Mouse (Mus musculus) limb, embryonic 12.5 days (tissue): ENCODE results near the gene Gm428. TPM values are rescaled to one million over a fixed set of nuclear protein-coding genes. Genes with fewer than 3 reads are reported as not detected.
"Not testable (repeated sequence)": the region's sequence is repeated elsewhere in the genome, so short reads cannot be mapped to it uniquely, and the experiment has no call there.

ENCODE experiments used
- ATAC-seq: fragments of 200-750 bp; cut with Nextera tagmentation; 2 replicates; pipeline ENCODE4 v1.8.0; 2017; ENCODE audit warnings: low read depth, moderate TSS enrichment; ENCODE audit not compliant: insufficient number of reproducible peaks, insufficient read depth, low FRiP score, low TSS enrichment
- H3K27ac ChIP-seq: fragments of 300-500 bp; sonication (generic); 2 replicates; pipeline ENCODE4 v1.5.1; 2016; ENCODE audit warnings: mild to moderate bottlenecking, moderate library complexity
- H3K27me3 ChIP-seq: fragments of 300-500 bp; sonication (generic); 2 replicates; pipeline ENCODE4 v1.6.1; 2016; ENCODE audit warnings: mild to moderate bottlenecking, moderate library complexity
- H3K36me3 ChIP-seq: fragments of 300-500 bp; sonication (generic); 2 replicates; pipeline ENCODE4 v1.6.1; 2016; ENCODE audit warnings: mild to moderate bottlenecking, moderate library complexity
- H3K4me1 ChIP-seq: fragments of 300-500 bp; sonication (generic); replicated peaks from 2 replicates; pipeline ENCODE4 v1.6.1; 2016
- H3K4me2 ChIP-seq: fragments of 300-500 bp; sonication (generic); 2 replicates; pipeline ENCODE4 v1.6.1; 2016; ENCODE audit warnings: mild to moderate bottlenecking, moderate library complexity
- H3K4me3 ChIP-seq: fragments of 300-500 bp; sonication (generic); replicated peaks from 2 replicates; pipeline ENCODE4 v1.5.1; 2016; ENCODE audit warnings: mild to moderate bottlenecking
- H3K9ac ChIP-seq: fragments of 300-500 bp; sonication (generic); replicated peaks from 2 replicates; pipeline ENCODE4 v1.6.1; 2016; ENCODE audit warnings: mild to moderate bottlenecking, moderate library complexity
- H3K9me3 ChIP-seq: fragments of 300-500 bp; sonication (generic); 2 replicates; pipeline ENCODE4 v1.6.1; 2016; ENCODE audit warnings: mild to moderate bottlenecking, moderate library complexity
- WGBS: fragments of 180-500 bp; shearing (Covaris S2); methylation state at CpG from one replicate; pipeline ENCODE4 v1.1.7; 2016; 5-methylcytosine and 5-hydroxymethylcytosine counted together
- polyA plus RNA-seq: library from polyadenylated mRNA; unstranded; fragments of >200 nt; fragmentation: Nextera tagmentation; extraction: Ambion mirVana; gene quantifications from 2 replicates; pipeline ENCODE4 v1.2.1, GENCODE M21; 2016

Gm428 gene
- not detected in 2 replicates for polyA plus RNA-seq

- not testable (repeated sequence) for H3K4me3 ChIP-seq, H3K9me3 ChIP-seq, ATAC-seq, H3K27ac ChIP-seq, H3K4me1 ChIP-seq, H3K4me2 ChIP-seq, H3K27me3 ChIP-seq, H3K36me3 ChIP-seq, H3K9ac ChIP-seq
- WGBS, result 94% methylated on average over 2 of the region's 4 CpGs
Observed at GRCm38 (mm10) chr4:73683216-73683615, at the start of gene Gm428. Gene Gm428, plus strand, starts transcription at chr4:73683516.

GRCm38 (mm10) chr4:73637821-73638220 lies 45.5 kb upstream of the Gm428 start, which contains the start of gene Gm11236:
Gene Gm11236, plus strand, starts transcription at chr4:73638121.
- not testable (repeated sequence) for H3K27me3 ChIP-seq, H3K4me1 ChIP-seq, ATAC-seq, H3K27ac ChIP-seq, H3K4me3 ChIP-seq, H3K4me2 ChIP-seq, H3K9ac ChIP-seq, H3K36me3 ChIP-seq, H3K9me3 ChIP-seq
- WGBS, result no CpG with 5 or more reads among the region's 4 CpGs

DNA sequence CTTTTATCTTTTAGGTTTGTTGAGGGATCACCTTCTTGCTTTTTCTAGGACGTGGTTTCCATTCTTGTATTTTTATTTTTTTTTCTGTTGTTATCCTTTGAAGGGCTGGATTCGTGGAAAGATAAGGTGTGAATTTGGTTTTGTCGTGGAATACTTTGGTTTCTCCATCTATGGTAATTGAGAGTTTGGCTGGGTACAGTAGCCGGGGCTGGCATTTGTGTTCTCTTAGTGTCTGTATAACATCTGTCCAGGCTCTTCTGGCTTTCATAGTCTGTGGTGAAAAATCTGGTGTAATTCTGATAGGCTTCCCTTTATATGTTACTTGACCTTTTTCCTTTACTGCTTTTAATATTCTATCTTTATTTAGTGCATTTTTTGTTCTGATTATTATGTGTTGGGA lies 21.5 kb upstream of the Gm428 start:
- ATAC-seq, H3K4me2 ChIP-seq, H3K4me3 ChIP-seq, H3K4me1 ChIP-seq, H3K9me3 ChIP-seq, H3K36me3 ChIP-seq, H3K27ac ChIP-seq, H3K9ac ChIP-seq, H3K27me3 ChIP-seq: not testable (repeated sequence)
- 83% methylated on average over 4 of the region's 4 CpGs for WGBS

DNA sequence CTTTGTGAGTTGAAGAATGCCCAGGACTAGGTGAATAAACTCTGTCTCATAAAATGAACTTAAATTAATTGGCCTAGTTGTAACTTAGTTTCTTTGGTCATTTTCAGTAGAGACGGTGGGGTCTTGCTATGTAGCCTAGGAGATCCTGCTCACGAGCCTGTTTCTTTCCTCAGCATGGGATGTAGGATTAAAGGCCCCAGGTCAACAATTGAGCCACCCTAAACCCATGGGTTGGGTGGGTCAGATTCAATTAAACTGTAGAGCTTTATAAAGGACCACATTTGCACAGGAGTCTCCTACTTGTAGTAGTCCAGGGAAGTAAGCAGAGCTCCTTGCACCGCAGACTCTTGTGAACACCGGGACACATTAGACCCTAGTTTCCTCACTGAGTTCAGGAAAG lies 15.3 kb upstream of the Gm428 start, which contains the start of gene Gm11239:
TSS of gene Gm11239 (plus strand) at position 301 of the 400 bp plus-strand sequence.
- not testable (repeated sequence) for H3K36me3 ChIP-seq, H3K9ac ChIP-seq, H3K27me3 ChIP-seq, ATAC-seq, H3K27ac ChIP-seq, H3K4me2 ChIP-seq, H3K4me1 ChIP-seq, H3K4me3 ChIP-seq, H3K9me3 ChIP-seq
- WGBS, result no CpG with 5 or more reads among the region's 4 CpGs

- no peak overlapping the region for H3K27ac ChIP-seq
Observed at GRCm38 (mm10) chr4:73718761-73719160, 35.4 kb downstream of the Gm428 start.

GRCm38 (mm10) chr4:73719819-73720218 lies 36.5 kb downstream of the Gm428 start:
- no peaks in the 10 kb centered on the region for H3K4me1 ChIP-seq
- H3K36me3 ChIP-seq, result no peaks in the 10 kb centered on the region
- no peak for ATAC-seq
- H3K4me2 ChIP-seq, result no peak overlapping the region
- H3K27me3 ChIP-seq, result no peaks in the 10 kb centered on the region
- H3K9ac ChIP-seq, result no peak overlapping the region
- no peak overlapping the region for H3K27ac ChIP-seq
- no peaks in the 10 kb centered on the region for H3K9me3 ChIP-seq
- no peak overlapping the region for H3K4me3 ChIP-seq

More at GRCm38 (mm10) chr4:73718761-73719160, 35.4 kb downstream of the Gm428 start:
- H3K9me3 ChIP-seq, result no peaks in the 10 kb centered on the region
- no peaks in the 10 kb centered on the region for H3K36me3 ChIP-seq
- no peaks in the 10 kb centered on the region for H3K4me1 ChIP-seq
- H3K9ac ChIP-seq, result no peak overlapping the region
- 89% methylated on average over 1 of the region's 1 CpGs for WGBS
- no peak overlapping the region for H3K4me3 ChIP-seq
- H3K27me3 ChIP-seq, result no peaks in the 10 kb centered on the region
- no peak for ATAC-seq
- H3K4me2 ChIP-seq, result no peak overlapping the region

Other genes starting within 250 kb of the Gm428 start
- gene Gm11238, start 75.6 kb upstream of the Gm428 start, polyA plus RNA-seq, result not detected in 2 replicates
- not detected in 2 replicates for gene Gm11237, start 60.5 kb upstream of the Gm428 start, polyA plus RNA-seq
- not detected in 2 replicates for gene Gm11236, start 45.4 kb upstream of the Gm428 start, polyA plus RNA-seq
- gene Gm11239, start 15.2 kb upstream of the Gm428 start, polyA plus RNA-seq, result not detected in 2 replicates
- gene Rasef, start 107.5 kb downstream of the Gm428 start, polyA plus RNA-seq, result 1.4 and 1.5 TPM in 2 replicates
- not detected in 2 replicates for gene Gm11758, start 192.8 kb downstream of the Gm428 start, polyA plus RNA-seq
- gene Gm11757, start 207.6 kb downstream of the Gm428 start, polyA plus RNA-seq, result not detected in 2 replicates
- not detected in 2 replicates for gene Gm13871, start 222.4 kb downstream of the Gm428 start, polyA plus RNA-seq
- gene Gm11756, start 237.2 kb downstream of the Gm428 start, polyA plus RNA-seq, result 0.24 and 0.37 TPM in 2 replicates